Mouse (Mus musculus): Measurements from ENCODE around the gene Map4k1. TPM values are rescaled to one million over a fixed set of nuclear protein-coding genes. Genes with fewer than 3 reads are reported as not detected.
"Not testable (repeated sequence)": the region's sequence is repeated elsewhere in the genome, so short reads cannot be mapped to it uniquely, and the experiment has no call there.

The Map4k1 gene
- polyA plus RNA-seq, 1 experiment, result 1.3 TPM

DNA sequence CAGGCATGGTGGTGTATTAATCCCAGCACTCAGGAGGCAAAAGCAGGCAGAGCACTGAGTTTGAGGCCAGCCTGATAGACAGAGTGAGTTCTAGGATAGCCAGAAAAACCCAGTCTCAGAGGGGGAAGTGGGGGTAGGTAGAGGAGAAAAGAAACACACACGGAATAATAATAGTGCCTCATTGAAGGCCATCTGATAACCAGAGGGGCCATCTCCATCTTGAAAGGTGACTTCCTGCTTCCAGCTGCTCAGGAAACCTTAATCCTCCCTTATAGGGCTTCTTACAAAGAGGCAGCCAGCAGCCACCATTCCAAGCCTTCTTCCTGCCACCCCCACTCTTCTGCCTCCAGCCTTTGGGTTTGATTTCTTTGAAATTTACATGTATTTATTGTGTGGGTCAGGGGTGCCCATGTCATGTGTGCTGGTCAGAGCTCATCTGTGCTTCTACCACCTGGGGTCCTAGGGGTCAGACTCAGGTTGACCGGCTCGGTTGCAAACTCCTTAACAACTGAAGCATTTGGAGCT lies 18.4 kb upstream of the Map4k1 start:
- H3K4me1 ChIP-seq (ENCODE audit: control insufficient read depth, insufficient read depth, low read length), result peaks cover 10% of the 10 kb centered on the region; the same call in 1 of the 2 replicates
- TF ChIP-seq POLR2A (IDR thresholded peaks at IDR 0.05; ENCODE audit: borderline replicate concordance, insufficient read depth, low read length) (no peak), CTCF (IDR thresholded peaks at IDR 0.05; ENCODE audit: borderline replicate concordance, insufficient read depth, low read depth, low read length) (no peak)
- no peak overlapping the region for H3K27ac ChIP-seq (ENCODE audit: insufficient read depth, low read length)
- DNase-seq, result no peak
- H3K4me3 ChIP-seq (replicated peaks; ENCODE audit: insufficient read depth, low read depth, low read length), result no peak overlapping the region
- H3K27me3 ChIP-seq (ENCODE audit: control insufficient read depth, insufficient read depth, low read length), result no peaks in the 10 kb centered on the region
- WGBS, result 91% methylated on average over 3 of the region's 3 CpGs

DNA sequence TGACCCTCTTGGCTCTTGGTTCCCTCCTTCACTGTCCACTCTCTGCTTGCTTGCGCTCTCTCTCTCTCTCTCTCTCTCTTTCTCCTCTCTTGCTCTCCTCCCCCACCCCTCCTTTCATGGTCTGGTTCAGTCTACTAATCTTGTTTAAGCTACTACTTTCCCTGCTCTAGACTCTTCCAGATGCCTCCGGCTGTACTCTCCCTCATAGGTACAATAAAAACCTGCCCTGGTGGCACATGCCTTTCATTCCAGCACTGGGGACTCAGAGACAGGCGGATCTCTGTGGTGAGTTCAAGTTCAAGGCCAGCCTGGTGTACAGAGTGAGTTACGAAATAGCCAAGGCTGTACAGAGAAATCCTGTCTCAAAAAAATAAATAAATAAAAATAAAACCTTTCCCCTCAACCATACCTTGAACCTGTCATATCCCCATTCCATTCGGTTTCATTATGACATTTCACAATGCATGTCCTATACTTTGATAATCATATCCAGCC lies 16.5 kb upstream of the Map4k1 start:
- no peak for DNase-seq
- 86% methylated on average over 5 of the region's 5 CpGs for WGBS
- TF ChIP-seq POLR2A (IDR thresholded peaks at IDR 0.05; ENCODE audit: borderline replicate concordance, insufficient read depth, low read length), result no peak
- TF ChIP-seq CTCF (IDR thresholded peaks at IDR 0.05; ENCODE audit: borderline replicate concordance, insufficient read depth, low read depth, low read length), result no peak
- H3K4me3 ChIP-seq (replicated peaks; ENCODE audit: insufficient read depth, low read depth, low read length), result no peak overlapping the region
- H3K27ac ChIP-seq (ENCODE audit: insufficient read depth, low read length), result no peak overlapping the region
- no peaks in the 10 kb centered on the region for H3K27me3 ChIP-seq (ENCODE audit: control insufficient read depth, insufficient read depth, low read length)
- peaks cover 4% of the 10 kb centered on the region; the same call in 1 of the 2 replicates for H3K4me1 ChIP-seq (ENCODE audit: control insufficient read depth, insufficient read depth, low read length)

DNA sequence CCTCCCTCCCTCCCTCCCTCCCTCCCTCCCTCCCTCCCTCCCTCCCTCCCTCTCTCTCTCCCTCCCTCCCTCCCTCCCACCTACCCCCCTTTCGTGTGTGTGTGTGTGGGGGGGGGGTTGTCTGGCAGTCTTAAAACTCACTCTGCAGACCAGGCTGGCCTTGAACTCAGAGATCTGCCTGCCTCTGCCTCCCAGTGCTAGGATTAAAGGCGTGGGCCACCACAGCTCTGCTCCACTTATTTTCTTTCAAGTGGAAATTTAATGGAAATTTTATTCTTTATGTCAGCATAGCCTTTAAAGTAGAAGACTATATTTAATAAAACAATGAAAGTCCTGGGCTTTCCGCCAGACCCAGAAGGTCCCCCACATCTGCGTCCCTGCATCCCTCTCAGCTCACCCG lies 15.7 kb upstream of the Map4k1 start:
- no peak overlapping the region for H3K4me3 ChIP-seq (replicated peaks; ENCODE audit: insufficient read depth, low read depth, low read length)
- 70% methylated on average over 4 of the region's 5 CpGs for WGBS
- no peaks in the 10 kb centered on the region for H3K4me1 ChIP-seq (ENCODE audit: control insufficient read depth, insufficient read depth, low read length)
- H3K27me3 ChIP-seq (ENCODE audit: control insufficient read depth, insufficient read depth, low read length), result no peaks in the 10 kb centered on the region
- TF ChIP-seq POLR2A (IDR thresholded peaks at IDR 0.05; ENCODE audit: borderline replicate concordance, insufficient read depth, low read length) (no peak), CTCF (IDR thresholded peaks at IDR 0.05; ENCODE audit: borderline replicate concordance, insufficient read depth, low read depth, low read length) (no peak)
- DNase-seq, result no peak
- no peak overlapping the region for H3K27ac ChIP-seq (ENCODE audit: insufficient read depth, low read length)

DNA sequence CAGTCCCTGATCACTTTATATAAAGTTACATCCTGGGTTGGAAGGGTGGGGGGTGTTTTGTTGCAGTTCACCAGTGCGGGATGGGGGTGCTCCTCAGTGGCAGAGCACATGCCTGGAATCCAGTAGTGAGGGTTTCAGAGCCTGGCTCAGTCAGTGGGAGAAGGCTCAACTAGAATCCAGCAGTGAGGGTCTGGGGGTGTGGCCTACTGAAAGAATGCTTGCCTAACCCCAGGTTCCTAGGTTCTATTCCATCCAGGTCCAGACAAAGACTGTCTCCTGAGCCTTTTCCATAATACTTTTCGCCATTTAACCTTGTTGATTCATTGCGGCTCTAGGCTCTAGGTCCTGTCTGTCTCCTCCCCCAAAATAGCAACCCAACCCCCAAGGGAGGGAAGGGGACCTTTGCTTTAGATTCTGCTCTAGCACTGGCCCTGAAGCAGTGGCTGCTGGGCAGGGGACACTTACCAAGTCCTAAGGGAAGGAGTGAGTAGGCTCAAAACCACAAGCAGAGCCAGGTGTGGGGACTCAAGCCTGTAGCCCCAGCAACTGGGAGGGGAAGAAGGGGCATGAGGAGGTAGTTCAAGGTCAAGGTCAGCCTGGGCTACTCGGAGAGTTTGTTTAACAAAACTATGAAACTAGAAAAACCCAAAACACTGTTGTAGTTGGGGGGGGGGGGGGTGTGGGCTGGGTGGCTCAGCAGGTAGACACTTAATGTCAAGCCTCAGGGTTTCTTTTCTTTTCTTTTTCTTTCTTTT lies 14.9 kb upstream of the Map4k1 start:
- no peaks in the 10 kb centered on the region for H3K4me1 ChIP-seq (ENCODE audit: control insufficient read depth, insufficient read depth, low read length)
- 83% methylated on average over 4 of the region's 4 CpGs for WGBS

DNA sequence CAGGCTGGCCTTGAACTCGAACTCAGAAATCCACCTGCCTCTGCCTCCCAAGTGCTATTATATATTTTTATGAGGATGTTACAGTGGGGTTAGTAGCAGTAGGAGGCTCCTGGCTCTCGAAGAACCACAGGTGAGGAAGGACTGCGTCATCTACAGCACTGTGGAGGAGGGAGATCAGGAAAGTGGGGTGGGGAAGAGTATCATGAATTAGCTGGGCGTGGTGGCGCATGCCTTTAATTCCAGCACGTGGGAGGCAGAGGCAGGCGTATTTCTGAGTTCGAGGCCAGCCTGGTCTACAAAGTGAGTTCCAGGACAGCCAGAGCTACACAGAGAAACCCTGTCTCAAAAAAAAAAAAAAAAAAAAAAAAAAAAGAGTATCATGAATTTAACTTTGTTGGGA lies 13.7 kb upstream of the Map4k1 start:
- DNase-seq; H3K4me3 ChIP-seq (replicated peaks; ENCODE audit: insufficient read depth, low read depth, low read length); H3K4me1 ChIP-seq (ENCODE audit: control insufficient read depth, insufficient read depth, low read length); H3K27me3 ChIP-seq (ENCODE audit: control insufficient read depth, insufficient read depth, low read length); H3K27ac ChIP-seq (ENCODE audit: insufficient read depth, low read length): not testable (repeated sequence)
- 98% methylated on average over 8 of the region's 8 CpGs for WGBS

More for the DNA sequence above, 14.9 kb upstream of the Map4k1 start:
- no peak for DNase-seq
- TF ChIP-seq POLR2A (IDR thresholded peaks at IDR 0.05; ENCODE audit: borderline replicate concordance, insufficient read depth, low read length), result no peak
- TF ChIP-seq CTCF (IDR thresholded peaks at IDR 0.05; ENCODE audit: borderline replicate concordance, insufficient read depth, low read depth, low read length), result no peak
- Histone ChIP-seq H3K4me3 (replicated peaks; ENCODE audit: insufficient read depth, low read depth, low read length) (no peak overlapping the region), H3K27me3 (ENCODE audit: control insufficient read depth, insufficient read depth, low read length) (no peaks in the 10 kb centered on the region), H3K27ac (ENCODE audit: insufficient read depth, low read length) (no peak overlapping the region)

DNA sequence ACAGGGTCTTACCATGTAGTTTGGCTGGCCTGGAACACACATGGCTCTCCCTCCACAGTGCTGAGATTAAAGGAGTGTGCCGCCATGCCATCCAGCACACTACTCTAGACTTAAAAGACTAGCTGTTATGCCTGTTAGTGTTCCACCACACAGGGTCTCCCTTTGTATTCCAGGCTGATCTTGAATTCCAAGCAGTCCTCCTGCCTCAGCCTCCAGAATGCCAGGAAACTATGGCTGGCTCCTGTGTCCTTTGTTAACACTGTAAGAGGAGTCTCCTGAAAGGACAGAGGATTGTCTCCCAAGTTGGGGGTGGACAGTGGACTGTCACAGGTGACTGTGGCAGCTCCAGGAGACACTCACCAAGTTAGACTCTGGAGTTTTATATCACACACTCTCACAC lies 12.6 kb upstream of the Map4k1 start:
- Histone ChIP-seq H3K27ac (ENCODE audit: insufficient read depth, low read length) (no peak overlapping the region), H3K27me3 (ENCODE audit: control insufficient read depth, insufficient read depth, low read length) (no peaks in the 10 kb centered on the region), H3K4me3 (replicated peaks; ENCODE audit: insufficient read depth, low read depth, low read length) (no peak overlapping the region), H3K4me1 (ENCODE audit: control insufficient read depth, insufficient read depth, low read length) (no peaks in the 10 kb centered on the region)
- DNase-seq, result no peak
- 70% methylated on average over 1 of the region's 1 CpGs for WGBS
- TF ChIP-seq POLR2A (IDR thresholded peaks at IDR 0.05; ENCODE audit: borderline replicate concordance, insufficient read depth, low read length) (no peak), CTCF (IDR thresholded peaks at IDR 0.05; ENCODE audit: borderline replicate concordance, insufficient read depth, low read depth, low read length) (no peak)

DNA sequence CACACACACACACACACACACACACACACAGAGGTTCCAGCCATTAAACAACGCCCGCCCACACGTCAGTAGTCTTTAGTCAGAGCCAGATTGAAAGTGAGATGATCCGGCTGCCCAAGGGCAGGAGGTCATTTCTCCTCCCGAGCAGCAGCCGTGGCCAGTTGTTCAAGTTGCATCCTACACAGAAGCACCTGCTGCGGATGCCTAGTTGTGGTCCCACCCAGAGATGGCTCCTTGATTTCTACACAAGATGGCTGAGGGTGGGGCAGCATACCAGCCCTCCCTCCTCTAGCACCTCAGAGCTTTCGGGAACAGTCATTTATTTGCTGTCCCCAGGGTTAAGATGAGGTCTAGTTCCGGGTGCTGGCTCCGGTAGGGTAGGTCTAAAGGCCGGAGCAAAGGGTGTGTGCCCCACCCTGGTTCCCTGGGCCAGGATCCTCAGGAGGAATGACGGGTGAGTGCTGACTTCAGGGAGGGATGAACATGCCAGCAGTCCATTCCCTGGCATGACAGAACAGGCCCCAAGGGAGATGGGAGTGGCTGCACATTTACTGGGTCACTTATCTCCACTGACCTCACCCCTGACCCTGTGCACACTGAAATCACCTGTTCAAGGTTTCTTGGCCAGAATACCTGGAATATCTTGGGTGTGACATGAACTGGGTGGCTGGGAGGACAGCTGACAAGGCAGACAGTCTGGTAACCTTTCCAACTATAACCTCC lies 12.0 kb upstream of the Map4k1 start:
- 76% methylated on average over 12 of the region's 12 CpGs for WGBS
- no peak for DNase-seq
- Histone ChIP-seq H3K27me3 (ENCODE audit: control insufficient read depth, insufficient read depth, low read length) (no peaks in the 10 kb centered on the region), H3K27ac (ENCODE audit: insufficient read depth, low read length) (no peak overlapping the region), H3K4me3 (replicated peaks; ENCODE audit: insufficient read depth, low read depth, low read length) (no peak overlapping the region), H3K4me1 (ENCODE audit: control insufficient read depth, insufficient read depth, low read length) (no peaks in the 10 kb centered on the region)
- TF ChIP-seq POLR2A (IDR thresholded peaks at IDR 0.05; ENCODE audit: borderline replicate concordance, insufficient read depth, low read length) (no peak), CTCF (IDR thresholded peaks at IDR 0.05; ENCODE audit: borderline replicate concordance, insufficient read depth, low read depth, low read length) (no peak)

DNA sequence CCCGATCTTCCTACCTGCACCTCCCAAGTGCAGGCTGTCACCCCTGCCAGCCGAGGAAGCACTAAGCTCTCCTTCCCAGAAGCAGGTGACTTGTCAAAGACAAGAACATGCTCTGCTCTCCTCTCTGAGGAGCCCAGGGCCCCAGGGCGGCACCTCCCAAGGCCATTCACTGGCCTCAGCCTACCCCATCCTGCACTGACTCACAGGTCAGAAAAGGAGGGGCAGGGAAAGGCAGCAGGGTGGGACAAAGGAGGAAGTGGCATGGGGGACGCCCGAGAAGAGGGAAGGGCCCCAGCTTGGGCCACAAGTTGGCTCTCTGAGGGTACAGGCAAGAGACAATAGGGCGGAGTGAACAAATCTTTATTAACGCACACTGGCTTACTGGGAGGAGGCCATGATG lies 10.8 kb upstream of the Map4k1 start:
- TF ChIP-seq POLR2A (IDR thresholded peaks at IDR 0.05; ENCODE audit: borderline replicate concordance, insufficient read depth, low read length) (no peak), CTCF (IDR thresholded peaks at IDR 0.05; ENCODE audit: borderline replicate concordance, insufficient read depth, low read depth, low read length) (no peak)
- Histone ChIP-seq H3K27me3 (ENCODE audit: control insufficient read depth, insufficient read depth, low read length) (no peaks in the 10 kb centered on the region), H3K4me3 (replicated peaks; ENCODE audit: insufficient read depth, low read depth, low read length) (no peak overlapping the region), H3K27ac (ENCODE audit: insufficient read depth, low read length) (no peak overlapping the region), H3K4me1 (ENCODE audit: control insufficient read depth, insufficient read depth, low read length) (no peaks in the 10 kb centered on the region)
- 88% methylated on average over 7 of the region's 7 CpGs for WGBS
- DNase-seq, result no peak

Data from cerebellum, adult 2 months (tissue).